Mouse (Mus musculus) midbrain, postnatal 0 days (tissue): ENCODE measurements around the gene Aplnr. TPM values are rescaled to one million over a fixed set of nuclear protein-coding genes. Genes with fewer than 3 reads are reported as not detected.

Source experiments
- ATAC-seq: fragments of 200-750 bp; cut with Nextera tagmentation; 2 replicates; pipeline ENCODE4 v1.8.0; 2017; ENCODE audit warnings: moderate number of reproducible peaks, mild to moderate bottlenecking, moderate TSS enrichment, moderate library complexity; ENCODE audit not compliant: low FRiP score
- DNase-seq: peaks from one replicate; pipeline ENCODE4 v3.0.0-alpha.2; 2015; ENCODE audit warnings: low spot score
- H3K27ac ChIP-seq: fragments of 300-500 bp; sonication (generic); 2 replicates; pipeline ENCODE4 v1.5.1; 2014; ENCODE audit warnings: low read depth, mild to moderate bottlenecking, low read length, mixed read lengths
- H3K27me3 ChIP-seq: fragments of 300-500 bp; sonication (generic); 2 replicates; pipeline ENCODE4 v1.6.1; 2014; ENCODE audit warnings: low read length, control low read depth, mixed read lengths; ENCODE audit not compliant: insufficient read depth
- H3K36me3 ChIP-seq: fragments of 300-500 bp; sonication (generic); 2 replicates; pipeline ENCODE4 v1.6.1; 2014; ENCODE audit warnings: low read length, control low read depth, mixed read lengths; ENCODE audit not compliant: insufficient read depth
- H3K4me1 ChIP-seq: fragments of 300-500 bp; sonication (generic); 2 replicates; pipeline ENCODE4 v1.6.1; 2014; ENCODE audit warnings: mild to moderate bottlenecking, control low read depth, antibody characterized with exemption, low read length, mixed read lengths; ENCODE audit not compliant: insufficient read depth
- H3K4me2 ChIP-seq: fragments of 300-500 bp; sonication (generic); 2 replicates; pipeline ENCODE4 v1.6.1; 2014; ENCODE audit warnings: low read depth, mild to moderate bottlenecking, low read length, mixed read lengths; ENCODE audit not compliant: poor library complexity, severe bottlenecking
- H3K4me3 ChIP-seq: fragments of 300-500 bp; sonication (generic); 2 replicates; pipeline ENCODE4 v1.5.1; 2014; ENCODE audit warnings: low read depth, mild to moderate bottlenecking, low read length, moderate library complexity
- H3K9ac ChIP-seq: fragments of 300-500 bp; sonication (generic); replicated peaks from 2 replicates; pipeline ENCODE4 v1.6.1; 2014; ENCODE audit warnings: mild to moderate bottlenecking, low read length, moderate library complexity, mixed read lengths; ENCODE audit not compliant: poor library complexity, severe bottlenecking
- H3K9me3 ChIP-seq: fragments of 300-500 bp; sonication (generic); 2 replicates; pipeline ENCODE4 v1.6.1; 2016; ENCODE audit warnings: low read length, control low read depth
- CTCF ChIP-seq: IDR thresholded peaks from 2 replicates; pipeline ENCODE4 v1.5.1; 2016; ENCODE audit warnings: antibody characterized with exemption, mild to moderate bottlenecking
- WGBS: fragments of 180-500 bp; shearing (Covaris S2); extraction: QIAGEN DNeasy Blood & Tissue Kit; methylation state at CpG from one replicate; pipeline ENCODE4 v1.1.7; 2014; 5-methylcytosine and 5-hydroxymethylcytosine counted together
- polyA plus RNA-seq: library from polyadenylated mRNA; unstranded; fragments of >200 nt; fragmentation: Nextera tagmentation; extraction: Ambion mirVana; gene quantifications from 2 replicates; pipeline ENCODE4 v1.2.1, GENCODE M21; 2015
- total RNA-seq: library from RNA; depleted of rRNA; stranded (reverse); fragments of >200 nt; gene quantifications from 2 replicates; pipeline ENCODE4 v1.2.3, GENCODE M21; 2014

Aplnr gene
- total and polyA plus RNA-seq, 2 experiments from 2014 or later = 17.4 to 19.3 TPM

- WGBS = 78% methylated on average over 9 of the region's 9 CpGs
- Histone ChIP-seq H3K4me3 (no peak overlapping the region), H3K27ac (no peak overlapping the region), H3K9ac (no peak overlapping the region), H3K9me3 (no peaks in the 10 kb centered on the region), H3K4me2 (no peak overlapping the region), H3K36me3 (no peaks in the 10 kb centered on the region), H3K27me3 (no peaks in the 10 kb centered on the region), H3K4me1 (no peaks in the 10 kb centered on the region)
- no peak for TF ChIP-seq CTCF
- peak; percentile 71 for DNase-seq
- no peak for ATAC-seq
Observed at GRCm38 (mm10) chr2:85110288-85110875, 25.6 kb upstream of the Aplnr start.

- DNase-seq = peak; percentile 91
- Histone ChIP-seq H3K36me3 (no peaks in the 10 kb centered on the region), H3K9me3 (no peaks in the 10 kb centered on the region), H3K9ac (no peak overlapping the region), H3K27ac (no peak overlapping the region), H3K4me2 (no peak overlapping the region), H3K4me1 (no peaks in the 10 kb centered on the region), H3K4me3 (no peak overlapping the region), H3K27me3 (no peaks in the 10 kb centered on the region)
- peak; percentile 71; the same call in 1 of the 2 replicates for ATAC-seq
- peak; percentile 92 for TF ChIP-seq CTCF
- 24% methylated on average over 5 of the region's 5 CpGs for WGBS
Observed at GRCm38 (mm10) chr2:85123187-85123868, 12.7 kb upstream of the Aplnr start.

- Histone ChIP-seq H3K27me3 (no peaks in the 10 kb centered on the region), H3K36me3 (no peaks in the 10 kb centered on the region), H3K4me1 (no peaks in the 10 kb centered on the region), H3K27ac (no peak overlapping the region), H3K9ac (no peak overlapping the region), H3K4me3 (no peak overlapping the region), H3K9me3 (no peaks in the 10 kb centered on the region), H3K4me2 (no peak overlapping the region)
- peak; percentile 93 for ATAC-seq
- peak; percentile 94 for TF ChIP-seq CTCF
- peak; percentile 90 for DNase-seq
- 39% methylated on average over 1 of the region's 1 CpGs for WGBS
Observed at GRCm38 (mm10) chr2:85123869-85124535, 12.0 kb upstream of the Aplnr start.

GRCm38 (mm10) chr2:85129496-85129971, 6.5 kb upstream of the Aplnr start:
- Histone ChIP-seq H3K9ac (no peak overlapping the region), H3K27ac (no peak overlapping the region), H3K9me3 (no peaks in the 10 kb centered on the region), H3K4me2 (no peak overlapping the region), H3K4me3 (no peak overlapping the region), H3K36me3 (no peaks in the 10 kb centered on the region), H3K4me1 (no peaks in the 10 kb centered on the region), H3K27me3 (no peaks in the 10 kb centered on the region)
- WGBS = 50% methylated on average over 6 of the region's 6 CpGs
- no peak for DNase-seq
- no peak for ATAC-seq
- no peak for TF ChIP-seq CTCF

GRCm38 (mm10) chr2:85131226-85131625, 4.8 kb upstream of the Aplnr start:
- ATAC-seq (no peak), DNase-seq (no peak)
- Histone ChIP-seq H3K27me3 (no peaks in the 10 kb centered on the region), H3K9ac (no peak overlapping the region), H3K36me3 (no peaks in the 10 kb centered on the region), H3K9me3 (no peaks in the 10 kb centered on the region), H3K4me2 (no peak overlapping the region), H3K4me1 (no peaks in the 10 kb centered on the region), H3K27ac (no peak overlapping the region), H3K4me3 (no peak overlapping the region)
- TF ChIP-seq CTCF = no peak
- WGBS = 40% methylated on average over 2 of the region's 2 CpGs

- H3K36me3 ChIP-seq = no peaks in the 10 kb centered on the region
- H3K4me1 ChIP-seq = no peaks in the 10 kb centered on the region
- H3K4me3 ChIP-seq = no peak overlapping the region
- H3K27me3 ChIP-seq = no peaks in the 10 kb centered on the region
- H3K27ac ChIP-seq = no peak overlapping the region
- H3K9me3 ChIP-seq = no peaks in the 10 kb centered on the region
- no peak overlapping the region for H3K9ac ChIP-seq
- no peak for TF ChIP-seq CTCF
- DNase-seq (no peak), ATAC-seq (no peak; the same call in 1 of the 2 replicates)
- 8% methylated on average over 1 of the region's 1 CpGs for WGBS
- H3K4me2 ChIP-seq = no peak overlapping the region
Observed at GRCm38 (mm10) chr2:85131724-85132123, 4.3 kb upstream of the Aplnr start.
